Mouse (Mus musculus) lung, embryonic 14.5 days (tissue): ENCODE data around the gene Smap1. TPM values are rescaled to one million over a fixed set of nuclear protein-coding genes. Genes with fewer than 3 reads are reported as not detected.

ENCODE experiments used
- ATAC-seq: fragments of 200-750 bp; cut with Nextera tagmentation; 2 replicates; pipeline ENCODE4 v1.8.0; 2017; ENCODE audit warnings: mild to moderate bottlenecking, moderate TSS enrichment, moderate library complexity; ENCODE audit not compliant: insufficient read depth
- DNase-seq: peaks from one replicate; pipeline ENCODE4 v3.0.0-alpha.2; 2015
- H3K27ac ChIP-seq: fragments of 300-500 bp; sonication (generic); 2 replicates; pipeline ENCODE4 v1.5.1; 2014; ENCODE audit warnings: low read depth, mild to moderate bottlenecking, moderate library complexity
- H3K27me3 ChIP-seq: fragments of 300-500 bp; sonication (generic); 2 replicates; pipeline ENCODE4 v1.6.1; 2014; ENCODE audit warnings: low read length, control low read depth; ENCODE audit not compliant: insufficient read depth
- H3K36me3 ChIP-seq: fragments of 300-500 bp; sonication (generic); 2 replicates; pipeline ENCODE4 v1.6.1; 2014; ENCODE audit warnings: control low read depth; ENCODE audit not compliant: insufficient read depth
- H3K4me1 ChIP-seq: fragments of 300-500 bp; sonication (generic); 2 replicates; pipeline ENCODE4 v1.6.1; 2014; ENCODE audit warnings: antibody characterized with exemption, control low read depth; ENCODE audit not compliant: insufficient read depth
- H3K4me2 ChIP-seq: fragments of 300-500 bp; sonication (generic); 2 replicates; pipeline ENCODE4 v1.6.1; 2014; ENCODE audit warnings: mild to moderate bottlenecking
- H3K4me3 ChIP-seq: fragments of 300-500 bp; sonication (generic); 2 replicates; pipeline ENCODE4 v1.5.1; 2014; ENCODE audit warnings: low read depth, low read length
- H3K9ac ChIP-seq: fragments of 300-500 bp; sonication (generic); 2 replicates; pipeline ENCODE4 v1.6.1; 2014
- H3K9me3 ChIP-seq: fragments of 300-500 bp; sonication (generic); 2 replicates; pipeline ENCODE4 v1.6.1; 2016; ENCODE audit warnings: low read depth, low read length, control low read depth
- CTCF ChIP-seq: IDR thresholded peaks from 2 replicates; pipeline ENCODE4 v1.5.1; 2016; ENCODE audit warnings: antibody characterized with exemption, low read depth
- WGBS: fragments of 180-500 bp; shearing (Covaris S2); extraction: QIAGEN DNeasy Blood & Tissue Kit; methylation state at CpG from one replicate; pipeline ENCODE4 v1.1.7; 2014; 5-methylcytosine and 5-hydroxymethylcytosine counted together
- polyA plus RNA-seq: library from polyadenylated mRNA; unstranded; fragments of >200 nt; fragmentation: Nextera tagmentation; extraction: Ambion mirVana; gene quantifications from 2 replicates; pipeline ENCODE4 v1.2.1, GENCODE M21; 2014

Smap1 gene
- polyA plus RNA-seq, 1 experiment from 2014 or later = 50.2 TPM

DNA sequence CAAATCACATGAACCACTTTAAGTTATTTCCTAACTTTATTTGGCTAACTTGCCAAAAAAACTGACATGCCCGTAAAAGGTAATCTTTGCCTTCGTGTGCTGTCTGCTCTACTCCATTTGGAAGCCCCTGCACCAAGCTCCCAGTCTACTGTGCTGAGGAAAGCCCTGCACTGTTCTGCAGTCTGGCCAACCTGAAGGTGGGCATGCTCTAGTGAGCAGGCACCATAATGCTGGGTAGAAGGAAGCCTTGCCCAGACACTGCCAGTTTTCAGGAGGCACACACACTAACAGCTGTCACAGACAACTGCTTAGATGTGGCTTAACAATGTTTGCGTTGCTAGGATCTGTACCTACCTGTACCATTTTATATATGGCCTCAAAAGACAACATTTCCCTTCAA lies 66.5 kb downstream of the Smap1 start:
- Histone ChIP-seq H3K36me3 (peaks cover 29% of the 10 kb centered on the region), H3K9me3 (no peaks in the 10 kb centered on the region), H3K4me1 (no peaks in the 10 kb centered on the region), H3K27me3 (no peaks in the 10 kb centered on the region), H3K4me2 (no peak overlapping the region), H3K27ac (no peak overlapping the region; the same call in 1 of the 2 replicates), H3K9ac (no peak overlapping the region), H3K4me3 (no peak overlapping the region)
- DNase-seq = no peak
- no peak for TF ChIP-seq CTCF
- 80% methylated on average over 3 of the region's 3 CpGs for WGBS
- ATAC-seq = no peak

- Histone ChIP-seq H3K9ac (no peak overlapping the region), H3K4me2 (no peak overlapping the region), H3K36me3 (peaks cover 51% of the 10 kb centered on the region), H3K9me3 (no peaks in the 10 kb centered on the region), H3K27ac (no peak overlapping the region), H3K27me3 (no peaks in the 10 kb centered on the region), H3K4me3 (no peak overlapping the region), H3K4me1 (no peaks in the 10 kb centered on the region)
- WGBS = 49% methylated on average over 10 of the region's 10 CpGs
- TF ChIP-seq CTCF = no peak
- ATAC-seq = peak; percentile 84
- DNase-seq = peak; percentile 71
These were observed 76.0 kb downstream of the Smap1 start for GRCm38 (mm10) chr1:23846044-23846680.

DNA sequence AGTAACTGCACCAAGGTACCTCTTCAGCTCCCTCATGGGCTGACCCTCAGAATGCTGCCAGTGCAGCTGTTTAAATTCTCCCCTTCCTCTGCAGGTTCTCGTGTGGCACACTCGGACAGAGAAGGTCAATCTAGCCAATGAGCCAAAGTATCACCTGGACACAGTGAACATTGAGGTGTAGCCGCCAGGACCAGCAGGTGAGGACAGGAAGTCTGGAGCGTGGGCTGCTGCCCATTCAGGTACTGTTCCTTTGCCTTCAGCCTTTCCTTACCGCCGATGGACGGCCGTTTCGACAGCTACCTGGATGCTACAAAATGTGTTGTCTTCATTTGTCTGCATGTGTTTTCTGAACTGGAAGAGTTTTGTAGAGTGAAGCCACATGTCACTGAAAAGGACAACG lies 77.1 kb downstream of the Smap1 start:
- TF ChIP-seq CTCF = no peak
- peaks cover 54% of the 10 kb centered on the region for H3K36me3 ChIP-seq

DNA sequence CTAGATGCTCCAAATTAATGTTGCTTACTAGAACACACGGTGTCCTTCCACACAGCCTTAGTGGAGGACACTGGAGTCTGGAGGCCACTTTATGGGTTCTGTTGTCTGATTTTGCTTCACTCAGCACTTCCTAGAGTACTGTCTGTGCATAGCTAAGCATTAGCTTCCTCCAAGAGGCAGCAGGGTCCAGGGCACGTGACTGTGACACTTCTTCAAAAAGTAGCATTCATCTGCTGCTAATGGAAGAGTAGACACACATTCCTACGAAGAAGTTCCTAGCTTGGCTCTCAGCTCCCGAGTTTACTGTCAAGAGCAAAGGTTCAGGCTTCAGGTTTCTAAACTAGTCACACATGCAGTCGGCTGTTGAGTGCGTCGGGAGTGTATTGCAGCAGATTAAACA lies 78.3 kb downstream of the Smap1 start:
- Histone ChIP-seq H3K9ac (no peak overlapping the region), H3K27me3 (no peaks in the 10 kb centered on the region), H3K4me3 (no peak overlapping the region), H3K4me1 (no peaks in the 10 kb centered on the region), H3K9me3 (no peaks in the 10 kb centered on the region), H3K4me2 (no peak overlapping the region), H3K27ac (no peak overlapping the region), H3K36me3 (peaks cover 50% of the 10 kb centered on the region)
- TF ChIP-seq CTCF = no peak
- peak; percentile 4 for DNase-seq
- 76% methylated on average over 7 of the region's 7 CpGs for WGBS
- no peak for ATAC-seq

More for the DNA sequence above, 77.1 kb downstream of the Smap1 start:
- H3K9ac ChIP-seq = no peak overlapping the region
- ATAC-seq = no peak
- H3K4me2 ChIP-seq = no peak overlapping the region
- no peak overlapping the region for H3K4me3 ChIP-seq
- H3K4me1 ChIP-seq = no peaks in the 10 kb centered on the region
- DNase-seq = no peak
- WGBS = 90% methylated on average over 10 of the region's 10 CpGs
- no peak overlapping the region for H3K27ac ChIP-seq
- H3K27me3 ChIP-seq = no peaks in the 10 kb centered on the region
- H3K9me3 ChIP-seq = no peaks in the 10 kb centered on the region

DNA sequence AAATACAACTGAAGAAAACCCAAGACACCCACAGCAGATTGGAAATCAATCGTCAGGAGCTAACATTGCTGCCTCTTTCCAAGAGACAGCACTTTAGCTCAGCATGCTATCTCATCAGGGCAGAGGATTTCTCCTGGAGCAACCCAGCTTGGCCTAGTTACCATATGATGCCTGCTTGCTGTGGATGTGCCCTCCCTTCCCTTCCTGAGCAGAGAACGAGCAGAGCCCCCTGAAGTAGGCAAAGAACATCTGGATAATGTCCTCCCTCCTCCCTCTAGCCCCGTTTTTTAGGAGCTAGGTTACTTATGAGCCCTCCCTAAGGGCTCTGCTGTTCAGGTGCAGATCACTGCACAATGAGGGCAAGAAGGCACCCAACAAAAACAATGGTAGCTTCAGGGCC lies 79.5 kb downstream of the Smap1 start:
- no peak overlapping the region for H3K4me2 ChIP-seq
- no peak for ATAC-seq
- H3K9ac ChIP-seq = no peak overlapping the region
- H3K4me1 ChIP-seq = no peaks in the 10 kb centered on the region
- no peak for DNase-seq
- no peak overlapping the region for H3K4me3 ChIP-seq
- 85% methylated on average over 3 of the region's 3 CpGs for WGBS
- H3K9me3 ChIP-seq = no peaks in the 10 kb centered on the region
- H3K27me3 ChIP-seq = no peaks in the 10 kb centered on the region
- H3K36me3 ChIP-seq = peaks cover 39% of the 10 kb centered on the region; the same call in 1 of the 2 replicates
- no peak for TF ChIP-seq CTCF
- no peak overlapping the region for H3K27ac ChIP-seq

DNA sequence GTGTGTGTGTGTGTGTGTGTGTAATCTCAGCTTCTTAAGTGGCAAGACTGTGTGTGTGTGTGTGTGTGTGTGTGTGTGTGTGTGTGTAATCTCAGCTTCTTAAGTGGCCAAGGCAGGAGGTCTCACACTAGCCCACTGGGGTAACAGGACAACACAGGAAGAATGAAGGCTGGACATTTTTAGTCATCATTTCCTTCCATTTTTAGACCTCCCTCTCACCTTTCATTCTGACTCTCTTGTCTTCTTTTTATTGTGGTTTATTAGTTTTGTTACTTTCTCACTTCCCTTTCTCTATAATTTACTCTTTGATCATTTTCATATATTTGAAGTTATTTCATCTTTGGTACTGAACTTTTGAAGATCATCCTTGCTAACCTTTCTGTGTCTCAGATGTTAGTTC lies 81.2 kb downstream of the Smap1 start:
- Histone ChIP-seq H3K27me3 (no peaks in the 10 kb centered on the region), H3K36me3 (peaks cover 33% of the 10 kb centered on the region; the same call in 1 of the 2 replicates), H3K4me3 (no peak overlapping the region), H3K9ac (no peak overlapping the region), H3K4me1 (no peaks in the 10 kb centered on the region), H3K9me3 (no peaks in the 10 kb centered on the region), H3K27ac (no peak overlapping the region), H3K4me2 (no peak overlapping the region)
- TF ChIP-seq CTCF = no peak
- DNase-seq = no peak
- no peak for ATAC-seq

DNA sequence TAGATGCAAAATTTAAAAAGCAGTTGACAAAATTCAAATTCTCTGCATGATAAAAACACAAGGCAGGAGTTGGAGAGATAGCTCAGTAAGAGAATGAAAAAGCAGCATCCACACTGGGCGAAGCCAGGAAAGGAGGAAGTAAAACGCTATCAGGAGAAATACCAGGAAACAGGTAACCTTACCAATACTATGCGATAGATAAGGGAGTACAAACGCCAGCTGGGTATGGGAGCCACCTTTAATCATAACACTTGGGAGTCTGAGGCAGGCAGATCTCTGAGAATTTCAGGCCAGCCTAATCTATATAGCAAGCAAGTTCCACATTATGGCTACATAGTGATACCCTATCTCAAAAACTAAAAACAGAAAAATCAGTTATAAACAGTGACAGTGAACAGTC lies 85.5 kb downstream of the Smap1 start:
- no peak overlapping the region for H3K4me2 ChIP-seq
- 0 out of 2 replicates have a peak, but pooled peaks cover 6% of the 10 kb centered on the region for H3K36me3 ChIP-seq
- 85% methylated on average over 4 of the region's 4 CpGs for WGBS
- H3K4me1 ChIP-seq = no peaks in the 10 kb centered on the region
- no peaks in the 10 kb centered on the region for H3K27me3 ChIP-seq
- H3K27ac ChIP-seq = no peak overlapping the region
- DNase-seq (no peak), ATAC-seq (no peak)
- H3K9ac ChIP-seq = no peak overlapping the region
- TF ChIP-seq CTCF = no peak
- H3K4me3 ChIP-seq = no peak overlapping the region
- H3K9me3 ChIP-seq = no peaks in the 10 kb centered on the region
